Mouse (Mus musculus) hindbrain, embryonic 15.5 days (tissue): ENCODE data around the gene Eid2. TPM values are rescaled to one million over a fixed set of nuclear protein-coding genes. Genes with fewer than 3 reads are reported as not detected.

Experiments
- ATAC-seq: fragments of 200-750 bp; cut with Nextera tagmentation; 2 replicates; pipeline ENCODE4 v1.8.0; 2017; ENCODE audit warnings: low read depth, moderate number of reproducible peaks, moderate TSS enrichment; ENCODE audit not compliant: low FRiP score
- H3K27ac ChIP-seq: fragments of 300-500 bp; sonication (generic); replicated peaks from 2 replicates; pipeline ENCODE4 v1.5.1; 2015; ENCODE audit warnings: mild to moderate bottlenecking, inconsistent platforms
- H3K27me3 ChIP-seq: fragments of 300-500 bp; sonication (generic); 2 replicates; pipeline ENCODE4 v1.6.1; 2015; ENCODE audit warnings: control low read depth, inconsistent platforms
- H3K36me3 ChIP-seq: fragments of 300-500 bp; sonication (generic); 2 replicates; pipeline ENCODE4 v1.6.1; 2015; ENCODE audit warnings: control low read depth, inconsistent platforms
- H3K4me1 ChIP-seq: fragments of 300-500 bp; sonication (generic); replicated peaks from 2 replicates; pipeline ENCODE4 v1.6.1; 2015; ENCODE audit warnings: control low read depth, inconsistent platforms
- H3K4me2 ChIP-seq: fragments of 300-500 bp; sonication (generic); 2 replicates; pipeline ENCODE4 v1.6.1; 2015; ENCODE audit warnings: moderate library complexity, mild to moderate bottlenecking, inconsistent platforms
- H3K4me3 ChIP-seq: fragments of 300-500 bp; sonication (generic); 2 replicates; pipeline ENCODE4 v1.5.1; 2015; ENCODE audit warnings: mild to moderate bottlenecking, inconsistent platforms
- H3K9ac ChIP-seq: fragments of 300-500 bp; sonication (generic); 2 replicates; pipeline ENCODE4 v1.6.1; 2015; ENCODE audit warnings: inconsistent platforms
- H3K9me3 ChIP-seq: fragments of 300-500 bp; sonication (generic); 2 replicates; pipeline ENCODE4 v1.6.1; 2016; ENCODE audit warnings: control low read depth, inconsistent platforms
- WGBS: fragments of 180-500 bp; shearing (Covaris S2); methylation state at CpG from one replicate; pipeline ENCODE4 v1.1.7; 2015; 5-methylcytosine and 5-hydroxymethylcytosine counted together
- polyA plus RNA-seq: library from polyadenylated mRNA; unstranded; fragments of >200 nt; fragmentation: Nextera tagmentation; extraction: Ambion mirVana; gene quantifications from 2 replicates; pipeline ENCODE4 v1.2.1, GENCODE M21; 2015

The Eid2 gene
- polyA plus RNA-seq, 1 experiment from 2014 or later, result 23.7 TPM

DNA sequence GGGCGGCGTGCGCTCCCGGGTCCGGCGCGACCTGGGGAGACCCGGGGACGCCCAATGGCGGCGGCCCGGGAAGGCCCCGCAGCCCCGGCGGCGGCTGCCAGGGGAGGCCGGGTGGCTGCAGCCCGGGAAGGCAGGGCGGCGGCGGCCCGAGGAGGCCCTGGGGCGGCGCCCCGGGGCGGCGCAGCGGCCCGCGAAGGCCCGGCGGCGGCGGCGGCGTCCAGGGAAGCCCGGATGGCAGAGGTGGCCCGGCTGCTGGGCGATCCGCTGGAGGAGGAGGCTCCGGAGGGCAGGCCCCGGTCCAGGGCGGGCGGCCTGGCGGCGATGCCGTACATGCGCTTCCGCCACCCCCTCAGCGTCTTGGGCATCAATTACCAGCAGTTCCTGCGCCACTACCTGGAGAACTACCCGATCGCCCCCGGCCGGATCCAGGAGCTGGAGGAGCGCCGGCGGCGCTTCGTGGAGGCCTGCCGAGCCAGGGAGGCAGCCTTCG, 406 bp downstream of the Eid2 start:
- peak overlapping the region; percentile 90 for H3K4me3 ChIP-seq
- H3K36me3 ChIP-seq, result peaks cover 10% of the 10 kb centered on the region; the same call in 1 of the 2 replicates
- H3K4me2 ChIP-seq, result peak overlapping the region; percentile 85
- peak overlapping the region; percentile 94 for H3K27ac ChIP-seq
- peak; percentile 81 for ATAC-seq
- peak overlapping the region; percentile 98 for H3K9ac ChIP-seq
- WGBS, result under 1% methylated on average over 45 of the region's 62 CpGs
- H3K4me1 ChIP-seq, result peaks cover 15% of the 10 kb centered on the region
- peaks cover 5% of the 10 kb centered on the region; the same call in 1 of the 2 replicates for H3K27me3 ChIP-seq
- H3K9me3 ChIP-seq, result no peaks in the 10 kb centered on the region

DNA sequence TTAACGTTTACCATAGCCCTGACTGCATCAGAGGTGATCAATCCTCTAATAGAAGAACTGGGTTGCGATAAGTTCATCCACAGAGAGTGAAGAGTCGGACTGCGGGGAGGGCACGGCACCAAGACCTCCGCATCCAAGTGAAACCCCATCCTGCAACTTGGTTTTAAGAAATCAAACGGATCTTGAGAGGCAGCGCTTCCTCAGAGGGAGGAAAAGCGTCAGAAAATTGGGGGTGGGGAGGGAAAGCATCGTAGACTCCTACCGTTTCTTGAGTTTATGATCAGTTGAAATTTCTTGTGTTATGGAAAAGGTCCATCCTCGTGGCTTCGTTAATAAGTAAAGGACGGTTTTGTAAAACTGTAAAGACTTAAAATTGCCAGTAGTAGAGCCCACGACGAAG, 895 bp downstream of the Eid2 start:
- 27% methylated on average over 16 of the region's 16 CpGs for WGBS
- ATAC-seq, result no peak
- H3K4me1 ChIP-seq, result peaks cover 15% of the 10 kb centered on the region

DNA sequence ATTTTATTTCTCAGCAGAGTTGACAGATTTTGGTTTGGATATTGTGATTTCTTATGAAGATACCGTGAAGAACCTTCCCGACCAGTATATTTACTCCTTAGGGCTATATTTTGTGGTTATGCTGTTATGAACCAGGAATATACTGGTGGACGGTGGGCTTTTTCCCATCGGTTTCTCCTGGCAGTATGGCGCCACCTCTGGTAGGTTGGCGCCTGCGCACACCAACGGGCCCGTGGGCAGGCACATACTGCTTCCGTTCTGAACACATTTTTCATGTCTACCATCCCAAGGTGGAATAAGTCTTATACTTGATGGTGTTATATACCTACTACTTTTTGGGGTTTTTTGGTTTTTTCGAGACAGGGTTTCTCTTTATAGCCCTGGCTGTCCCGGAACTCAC, 1.7 kb downstream of the Eid2 start:
- WGBS, result 96% methylated on average over 12 of the region's 12 CpGs
- Histone ChIP-seq H3K4me1 (peaks cover 15% of the 10 kb centered on the region), H3K4me2 (peak overlapping the region; percentile 85), H3K27ac (no peak overlapping the region), H3K4me3 (no peak overlapping the region), H3K27me3 (peaks cover under 1% of the 10 kb centered on the region; the same call in 1 of the 2 replicates), H3K9me3 (no peaks in the 10 kb centered on the region), H3K36me3 (peaks cover 12% of the 10 kb centered on the region; the same call in 1 of the 2 replicates), H3K9ac (no peak overlapping the region)
- no peak for ATAC-seq

More for the DNA sequence above, 895 bp downstream of the Eid2 start:
- Histone ChIP-seq H3K4me2 (peak overlapping the region; percentile 85), H3K4me3 (peak overlapping the region; percentile 90), H3K9me3 (no peaks in the 10 kb centered on the region), H3K27ac (peak overlapping the region; percentile 94), H3K36me3 (peaks cover 12% of the 10 kb centered on the region; the same call in 1 of the 2 replicates), H3K27me3 (peaks cover 5% of the 10 kb centered on the region; the same call in 1 of the 2 replicates), H3K9ac (peak overlapping the region; percentile 98)

DNA sequence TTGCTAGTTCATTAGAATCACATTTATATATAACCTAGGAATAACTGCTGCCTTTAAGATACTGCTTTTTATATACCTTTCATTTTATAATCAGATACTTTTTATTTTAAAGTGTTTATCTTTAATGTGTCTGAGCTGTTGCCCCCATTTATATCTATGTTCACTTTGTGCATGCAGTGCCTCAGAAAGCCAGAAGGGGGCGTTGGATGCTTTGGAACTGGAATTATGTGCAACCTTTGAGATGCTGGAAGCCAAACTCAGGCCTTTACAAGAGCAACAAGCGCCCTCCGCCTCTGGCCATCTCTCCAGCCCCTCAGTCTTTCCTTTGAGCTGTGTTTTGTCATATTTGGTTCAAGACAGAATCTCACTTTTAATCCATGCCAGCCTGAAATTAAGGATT, 4.1 kb downstream of the Eid2 start:
- H3K27ac ChIP-seq, result no peak overlapping the region
- H3K4me1 ChIP-seq, result peaks cover 15% of the 10 kb centered on the region
- H3K4me3 ChIP-seq, result no peak overlapping the region
- peaks cover 12% of the 10 kb centered on the region; the same call in 1 of the 2 replicates for H3K36me3 ChIP-seq
- WGBS, result 74% methylated on average over 3 of the region's 3 CpGs
- no peak for ATAC-seq
- H3K9ac ChIP-seq, result no peak overlapping the region
- H3K9me3 ChIP-seq, result no peaks in the 10 kb centered on the region
- no peak overlapping the region for H3K4me2 ChIP-seq
- no peaks in the 10 kb centered on the region for H3K27me3 ChIP-seq

DNA sequence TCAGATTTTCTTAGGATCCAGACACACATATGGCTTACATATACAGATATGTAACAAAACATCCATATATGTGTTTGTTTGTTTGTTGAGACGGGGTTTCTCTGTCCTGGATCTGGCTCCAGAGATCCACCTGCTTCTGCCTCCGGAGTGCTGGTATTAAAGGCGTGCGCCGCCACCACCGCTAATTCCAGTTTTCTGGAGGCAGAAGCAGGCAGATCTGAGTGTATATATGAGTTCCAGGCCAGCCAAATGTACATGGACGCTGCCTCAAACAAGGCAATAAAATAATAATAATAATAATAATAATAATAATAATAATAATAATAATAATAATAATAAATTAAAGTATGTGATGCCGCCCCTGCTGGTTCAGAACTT, 9.5 kb downstream of the Eid2 start:
- WGBS, result 60% methylated on average over 8 of the region's 8 CpGs
- Histone ChIP-seq H3K9me3 (no peaks in the 10 kb centered on the region), H3K27ac (no peak overlapping the region), H3K27me3 (no peaks in the 10 kb centered on the region), H3K4me1 (peaks cover 17% of the 10 kb centered on the region), H3K4me3 (peak overlapping the region; percentile 75; the same call in 1 of the 2 replicates), H3K4me2 (no peak overlapping the region), H3K36me3 (peaks cover 5% of the 10 kb centered on the region; the same call in 1 of the 2 replicates), H3K9ac (no peak overlapping the region)
- peak; percentile 20; the same call in 1 of the 2 replicates for ATAC-seq

- H3K27ac ChIP-seq, result peak within 1 kb of the TSS; percentile 89
- H3K9ac ChIP-seq, result peak within 1 kb of the TSS; percentile 92
- peaks cover 5% of the 10 kb centered on the region; the same call in 1 of the 2 replicates for H3K36me3 ChIP-seq
- H3K4me3 ChIP-seq, result peak within 1 kb of the TSS; percentile 75
- H3K4me2 ChIP-seq, result peak within 1 kb of the TSS; percentile 93
- ATAC-seq, result peak; percentile 74
- H3K27me3 ChIP-seq, result no peaks in the 10 kb centered on the region
- no peaks in the 10 kb centered on the region for H3K9me3 ChIP-seq
- H3K4me1 ChIP-seq, result peaks cover 17% of the 10 kb centered on the region
- WGBS, result 3% methylated on average over 61 of the region's 68 CpGs
Observed at GRCm38 (mm10) chr7:28277615-28278278, 10.1 kb downstream of the Eid2 start, which contains the start of gene Eid2b. Gene Eid2b, plus strand, starts transcription at chr7:28277739.

- Histone ChIP-seq H3K4me1 (peaks cover 17% of the 10 kb centered on the region), H3K4me3 (peak overlapping the region; percentile 75), H3K27me3 (no peaks in the 10 kb centered on the region), H3K36me3 (0 out of 2 replicates have a peak, but pooled peaks cover under 1% of the 10 kb centered on the region), H3K27ac (peak overlapping the region; percentile 89), H3K9me3 (no peaks in the 10 kb centered on the region), H3K9ac (peak overlapping the region; percentile 92), H3K4me2 (peak overlapping the region; percentile 93)
- WGBS, result 86% methylated on average over 7 of the region's 7 CpGs
- no peak for ATAC-seq
Observed at GRCm38 (mm10) chr7:28278279-28278652, 10.6 kb downstream of the Eid2 start.

DNA sequence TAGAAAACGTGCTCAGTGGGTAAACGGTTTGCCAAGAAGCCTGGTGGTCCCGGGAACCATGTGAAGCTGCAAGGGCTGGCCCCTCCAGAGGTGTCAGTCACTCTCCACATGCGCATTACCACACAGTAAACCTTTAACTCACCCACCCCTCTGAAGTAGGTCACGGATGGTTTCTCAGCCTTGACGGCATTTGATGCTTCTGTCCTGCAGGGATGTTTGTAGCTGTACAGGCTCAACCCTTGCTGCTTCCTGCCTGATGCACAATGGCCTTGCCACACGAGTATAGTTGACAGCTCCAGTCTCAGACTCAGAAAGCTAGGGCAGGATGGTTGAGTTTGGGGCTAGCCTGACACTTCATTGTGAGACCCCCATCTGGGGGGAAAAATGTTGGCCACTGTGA, 12.9 kb downstream of the Eid2 start:
- Histone ChIP-seq H3K27me3 (no peaks in the 10 kb centered on the region), H3K4me1 (peaks cover 17% of the 10 kb centered on the region), H3K9me3 (no peaks in the 10 kb centered on the region), H3K27ac (no peak overlapping the region), H3K9ac (no peak overlapping the region), H3K36me3 (no peaks in the 10 kb centered on the region), H3K4me3 (no peak overlapping the region), H3K4me2 (no peak overlapping the region)
- 77% methylated on average over 7 of the region's 7 CpGs for WGBS
- no peak for ATAC-seq

GRCm38 (mm10) chr7:28290165-28290564, 22.5 kb downstream of the Eid2 start:
- Histone ChIP-seq H3K4me1 (peaks cover 12% of the 10 kb centered on the region), H3K9me3 (no peaks in the 10 kb centered on the region), H3K27me3 (peaks cover 40% of the 10 kb centered on the region), H3K36me3 (no peaks in the 10 kb centered on the region), H3K4me2 (peak overlapping the region; percentile 51), H3K27ac (no peak overlapping the region), H3K4me3 (peak overlapping the region; percentile 24), H3K9ac (0 out of 2 replicates have a peak overlapping the region, but pooled peaks have one; percentile 11)
- no peak for ATAC-seq
- WGBS, result under 1% methylated on average over 17 of the region's 18 CpGs

DNA sequence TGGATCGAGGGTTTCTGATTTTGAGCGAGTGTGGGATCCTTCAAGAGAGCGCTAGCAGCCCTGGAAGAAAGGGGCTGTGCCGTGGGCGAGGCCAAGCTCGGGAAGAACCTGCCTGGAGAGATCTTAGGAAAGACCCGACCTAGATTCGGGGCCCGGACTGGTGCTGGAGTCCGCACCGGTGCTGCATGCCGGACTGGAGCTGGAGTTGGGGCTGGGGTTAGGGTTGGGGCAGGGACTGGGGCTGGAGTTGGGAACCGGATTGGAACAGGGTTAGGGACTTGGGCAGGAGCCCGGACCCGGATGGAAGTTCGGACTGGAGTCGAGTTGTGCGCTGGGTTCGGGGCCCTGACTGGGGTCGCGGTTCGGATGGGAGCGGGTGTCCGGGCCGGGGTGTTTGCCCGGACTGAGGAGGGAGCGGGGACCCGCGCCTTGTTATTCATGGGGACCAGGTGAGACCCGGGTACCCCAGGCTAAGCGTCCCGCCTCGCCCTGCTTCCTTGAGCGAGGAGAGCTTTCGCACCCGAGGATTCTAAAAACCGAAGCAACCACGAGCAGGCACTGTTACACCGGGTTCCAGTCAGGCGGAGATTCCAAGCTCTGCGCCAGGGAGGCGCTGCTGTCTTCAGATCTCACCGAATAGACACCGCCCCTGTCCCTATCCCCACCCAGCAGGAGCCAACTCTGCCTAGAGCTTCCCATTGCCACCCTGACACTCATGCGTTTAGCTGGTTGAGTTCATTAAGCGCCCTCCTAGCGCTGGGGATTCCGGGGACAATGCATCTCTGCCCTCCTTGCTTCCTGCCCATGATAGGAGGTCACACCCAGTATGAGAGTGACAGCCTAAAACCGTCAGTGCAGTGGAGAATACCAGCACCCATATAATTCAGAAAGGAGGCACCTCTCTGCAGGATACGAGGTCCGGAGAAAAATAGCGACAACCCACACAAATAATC, 23.2 kb downstream of the Eid2 start, which contains the start of gene Selenov:
Gene Selenov, minus strand, starts transcription at position 549 of the 953 bp plus-strand sequence.
- WGBS, result 1% methylated on average over 52 of the region's 52 CpGs
- H3K9me3 ChIP-seq, result no peaks in the 10 kb centered on the region
- no peaks in the 10 kb centered on the region for H3K36me3 ChIP-seq
- peaks cover 40% of the 10 kb centered on the region for H3K27me3 ChIP-seq
- H3K4me2 ChIP-seq, result peak within 1 kb of the TSS; percentile 51
- H3K9ac ChIP-seq, result 0 out of 2 replicates have a peak within 1 kb of the TSS, but pooled peaks have one; percentile 11
- peak; percentile 13; the same call in 1 of the 2 replicates for ATAC-seq
- H3K4me3 ChIP-seq, result peak within 1 kb of the TSS; percentile 24
- no peak within 1 kb of the TSS for H3K27ac ChIP-seq
- peaks cover 12% of the 10 kb centered on the region for H3K4me1 ChIP-seq

DNA sequence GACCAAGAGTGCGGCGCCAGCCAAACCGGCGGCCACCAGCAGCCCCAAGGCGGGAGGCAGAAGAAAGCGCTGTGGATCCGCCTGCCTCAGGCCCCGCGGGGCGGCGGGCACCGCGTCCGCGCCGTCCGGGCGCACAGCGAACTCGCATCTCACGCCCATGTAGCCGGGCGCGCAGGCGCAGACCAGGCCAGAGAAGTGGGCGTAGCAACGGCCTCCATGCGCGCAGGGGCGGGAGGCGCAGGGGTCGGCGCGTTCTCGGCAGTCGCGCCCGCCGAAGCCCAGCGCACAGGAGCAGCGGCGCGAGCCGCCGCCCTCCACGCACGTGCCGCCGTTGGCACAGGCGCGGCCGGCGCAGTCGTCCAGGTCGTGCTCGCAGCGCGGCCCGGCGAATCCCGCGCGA, 26.8 kb downstream of the Eid2 start:
- H3K4me3 ChIP-seq, result peak overlapping the region; percentile 58
- peak overlapping the region; percentile 88 for H3K4me2 ChIP-seq
- H3K9me3 ChIP-seq, result no peaks in the 10 kb centered on the region
- peak overlapping the region; percentile 34; the same call in 1 of the 2 replicates for H3K27ac ChIP-seq
- H3K27me3 ChIP-seq, result peaks cover 30% of the 10 kb centered on the region
- H3K4me1 ChIP-seq, result peaks cover 22% of the 10 kb centered on the region
- WGBS, result 1% methylated on average over 58 of the region's 63 CpGs
- H3K9ac ChIP-seq, result peak overlapping the region; percentile 55
- peak; percentile 82 for ATAC-seq
- H3K36me3 ChIP-seq, result no peaks in the 10 kb centered on the region
